Mouse (Mus musculus) heart, postnatal 0 days (tissue): Measurements from ENCODE around the gene Shoc2. TPM values are rescaled to one million over a fixed set of nuclear protein-coding genes. Genes with fewer than 3 reads are reported as not detected.

Source experiments
- ATAC-seq: fragments of 200-750 bp; cut with Nextera tagmentation; 2 replicates; pipeline ENCODE4 v1.8.0; 2017; ENCODE audit warnings: low read depth, moderate number of reproducible peaks, moderate library complexity; ENCODE audit not compliant: insufficient read depth
- DNase-seq: peaks from one replicate; pipeline ENCODE4 v3.0.0-alpha.2; 2016; ENCODE audit warnings: low spot score
- H3K27ac ChIP-seq: fragments of 300-500 bp; sonication (generic); 2 replicates; pipeline ENCODE4 v1.5.1; 2014; ENCODE audit warnings: low read depth, mild to moderate bottlenecking
- H3K27me3 ChIP-seq: fragments of 300-500 bp; sonication (generic); 2 replicates; pipeline ENCODE4 v1.6.1; 2014; ENCODE audit warnings: low read length, mixed read lengths; ENCODE audit not compliant: control insufficient read depth, insufficient read depth
- H3K36me3 ChIP-seq: fragments of 300-500 bp; sonication (generic); replicated peaks from 2 replicates; pipeline ENCODE4 v1.6.1; 2014; ENCODE audit warnings: low read length, mixed read lengths; ENCODE audit not compliant: control insufficient read depth, insufficient read depth
- H3K4me1 ChIP-seq: fragments of 300-500 bp; sonication (generic); 2 replicates; pipeline ENCODE4 v1.6.1; 2014; ENCODE audit warnings: antibody characterized with exemption; ENCODE audit not compliant: control insufficient read depth, insufficient read depth
- H3K4me2 ChIP-seq: fragments of 300-500 bp; sonication (generic); 2 replicates; pipeline ENCODE4 v1.6.1; 2014; ENCODE audit warnings: low read depth, mild to moderate bottlenecking, low read length, moderate library complexity
- H3K4me3 ChIP-seq: fragments of 300-500 bp; sonication (generic); 2 replicates; pipeline ENCODE4 v1.5.1; 2014; ENCODE audit warnings: low read depth, low read length
- H3K9ac ChIP-seq: fragments of 300-500 bp; sonication (generic); replicated peaks from 2 replicates; pipeline ENCODE4 v1.6.1; 2014; ENCODE audit warnings: low read depth, low read length, mixed read lengths
- H3K9me3 ChIP-seq: fragments of 300-500 bp; sonication (generic); replicated peaks from 2 replicates; pipeline ENCODE4 v1.6.1; 2016; ENCODE audit warnings: low read length; ENCODE audit not compliant: control insufficient read depth
- CTCF ChIP-seq: IDR thresholded peaks from 2 replicates; pipeline ENCODE4 v1.5.1; 2016; ENCODE audit warnings: antibody characterized with exemption, control low read depth, low read depth
- EP300 ChIP-seq: IDR thresholded peaks from 2 replicates; pipeline ENCODE4 v1.6.1; 2016; ENCODE audit warnings: antibody characterized with exemption, low read depth
- WGBS: fragments of 180-500 bp; shearing (Covaris S2); extraction: QIAGEN DNeasy Blood & Tissue Kit; methylation state at CpG from one replicate; pipeline ENCODE4 v1.1.7; 2014; 5-methylcytosine and 5-hydroxymethylcytosine counted together
- polyA plus RNA-seq: library from polyadenylated mRNA; unstranded; fragments of >200 nt; fragmentation: Nextera tagmentation; extraction: Ambion mirVana; gene quantifications from 2 replicates; pipeline ENCODE4 v1.2.1, GENCODE M21; 2015
- total RNA-seq: library from RNA; depleted of rRNA; stranded (reverse); fragments of >200 nt; gene quantifications from 2 replicates; pipeline ENCODE4 v1.2.3, GENCODE M21; 2014; ENCODE audit warnings: low replicate concordance

Shoc2 gene
- total and polyA plus RNA-seq, 2 experiments from 2014 or later = 20.1 to 38.0 TPM

DNA sequence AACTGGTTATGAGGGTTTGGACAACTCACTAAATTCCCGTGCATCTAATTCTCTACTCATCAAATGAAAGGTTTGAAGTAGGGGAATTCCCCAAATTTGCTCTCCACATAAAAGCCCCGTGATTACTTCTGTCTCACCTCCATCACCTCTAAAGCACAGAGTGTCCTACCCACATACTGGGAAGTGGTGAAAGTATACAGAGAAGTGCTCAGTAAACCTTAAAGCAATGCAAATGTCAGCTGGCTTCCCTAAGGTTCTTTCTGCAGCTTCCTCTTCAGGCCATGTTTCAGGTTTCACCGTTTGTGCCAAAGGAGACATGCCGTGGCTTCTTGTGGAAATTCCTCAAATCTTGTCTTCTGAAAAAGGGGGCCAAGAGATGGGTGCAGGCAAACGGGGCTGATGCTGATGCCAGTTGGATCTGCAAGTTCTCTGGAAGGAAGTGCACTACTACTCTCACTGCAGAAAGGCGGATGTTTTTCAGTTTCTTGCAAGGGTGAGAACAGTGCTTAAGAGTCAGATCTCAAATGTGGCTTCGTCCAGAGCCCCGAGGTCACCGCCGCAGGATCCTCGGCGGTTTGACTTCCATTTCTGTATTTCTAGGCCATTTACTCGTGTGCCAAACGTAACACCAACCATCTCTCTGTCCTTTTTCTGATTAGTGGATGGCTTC, 44.0 kb upstream of the Shoc2 start:
- H3K9me3 ChIP-seq = no peaks in the 10 kb centered on the region
- no peak overlapping the region for H3K9ac ChIP-seq
- ATAC-seq = no peak
- 75% methylated on average over 14 of the region's 14 CpGs for WGBS
- TF ChIP-seq EP300 (no peak), CTCF (no peak)
- no peak overlapping the region for H3K4me3 ChIP-seq
- H3K27ac ChIP-seq = no peak overlapping the region
- H3K36me3 ChIP-seq = no peaks in the 10 kb centered on the region
- no peaks in the 10 kb centered on the region for H3K27me3 ChIP-seq
- DNase-seq = no peak
- no peak overlapping the region for H3K4me2 ChIP-seq
- H3K4me1 ChIP-seq = peaks cover 29% of the 10 kb centered on the region

DNA sequence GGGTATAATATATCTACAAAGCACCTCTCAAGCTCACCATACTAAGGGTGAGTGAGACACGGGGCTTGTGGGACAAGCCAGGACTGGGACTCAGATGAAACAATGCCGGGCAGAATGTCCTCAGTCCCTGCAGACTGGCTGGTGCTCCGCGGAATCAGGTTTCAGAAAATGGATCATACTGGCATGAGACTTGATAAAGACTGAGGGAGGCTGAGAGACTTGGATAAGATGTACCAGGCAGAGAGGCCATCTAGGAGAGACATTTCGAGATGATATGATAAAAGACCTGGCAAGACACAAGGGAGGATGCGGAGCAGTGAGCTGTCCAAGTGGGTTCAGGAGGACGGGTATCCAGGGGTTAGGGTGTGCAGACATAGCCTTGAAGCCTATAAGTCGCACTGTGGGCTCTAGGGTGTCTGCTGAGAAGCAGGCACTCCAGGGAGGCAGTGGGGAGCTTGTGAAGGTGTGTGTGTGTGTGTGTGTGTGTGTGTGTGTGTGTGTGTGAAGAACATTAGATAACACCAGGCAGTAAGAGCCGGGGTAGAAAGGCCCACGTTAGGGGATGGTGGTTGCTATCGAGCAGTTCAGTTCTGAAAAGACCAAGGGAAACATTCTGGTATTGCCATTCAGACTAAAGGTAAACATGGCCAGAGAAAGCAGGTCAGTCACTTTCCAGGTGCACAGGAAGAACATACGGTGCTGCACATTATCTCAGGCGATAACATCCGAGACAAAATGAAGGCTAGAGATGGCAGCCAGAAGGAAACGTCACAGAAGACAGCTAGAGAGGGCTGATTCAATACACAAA, 42.0 kb upstream of the Shoc2 start:
- WGBS = 33% methylated on average over 15 of the region's 15 CpGs

DNA sequence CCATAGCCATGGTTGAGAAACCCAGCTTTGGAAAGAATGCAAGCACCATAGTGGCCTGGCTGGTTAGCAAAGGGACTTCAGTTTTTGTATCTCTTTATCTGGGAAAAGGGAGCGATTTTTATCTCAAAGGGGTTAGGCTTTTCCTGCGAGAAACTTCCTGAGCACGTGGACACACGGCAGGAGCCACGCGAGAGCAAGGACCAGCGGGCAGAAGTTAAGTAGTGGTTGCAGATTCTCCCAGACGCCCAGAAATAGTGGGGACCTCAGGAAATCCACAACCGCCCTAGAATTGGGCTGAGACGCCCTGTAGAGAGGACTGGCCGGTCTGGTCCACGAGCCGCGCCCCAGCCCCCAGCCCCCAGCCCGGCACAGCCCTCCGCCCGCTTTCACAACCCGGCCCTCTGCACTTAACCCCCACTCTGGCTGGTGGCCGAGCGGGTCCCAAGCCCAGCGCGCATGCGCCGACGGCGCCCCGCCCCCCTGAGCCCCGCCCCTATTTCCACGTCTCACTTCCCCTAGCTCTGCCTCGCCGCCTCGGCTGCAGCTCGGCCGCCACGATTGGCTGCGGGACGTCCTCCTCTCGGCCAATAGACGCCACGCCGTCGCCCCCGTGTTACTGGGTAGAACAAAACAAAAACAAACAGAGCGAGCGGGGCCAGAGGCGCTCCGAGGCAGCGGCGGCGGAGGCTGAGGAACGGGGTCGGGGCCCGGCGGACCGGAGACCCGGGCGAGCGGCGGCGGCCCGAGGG, 41.2 kb upstream of the Shoc2 start:
- peak overlapping the region; percentile 94 for H3K4me2 ChIP-seq
- WGBS = under 1% methylated on average over 60 of the region's 61 CpGs
- H3K27ac ChIP-seq = peak overlapping the region; percentile 94
- peaks cover 31% of the 10 kb centered on the region for H3K4me1 ChIP-seq
- no peaks in the 10 kb centered on the region for H3K9me3 ChIP-seq
- H3K4me3 ChIP-seq = peak overlapping the region; percentile 99
- H3K27me3 ChIP-seq = no peaks in the 10 kb centered on the region
- DNase-seq = peak; percentile 96
- H3K9ac ChIP-seq = peak overlapping the region; percentile 94
- ATAC-seq = peak; percentile 98
- no peaks in the 10 kb centered on the region for H3K36me3 ChIP-seq
- 0 out of 2 replicates have a peak, but pooled peaks have one; percentile 54 for TF ChIP-seq EP300
- no peak for TF ChIP-seq CTCF

More for the DNA sequence above, 42.0 kb upstream of the Shoc2 start:
- peak overlapping the region; percentile 94 for H3K9ac ChIP-seq
- no peaks in the 10 kb centered on the region for H3K27me3 ChIP-seq
- H3K27ac ChIP-seq = peak overlapping the region; percentile 94
- no peaks in the 10 kb centered on the region for H3K9me3 ChIP-seq
- peak; percentile 1; the same call in 1 of the 2 replicates for ATAC-seq
- H3K4me1 ChIP-seq = peaks cover 33% of the 10 kb centered on the region
- H3K4me3 ChIP-seq = peak overlapping the region; percentile 99
- TF ChIP-seq EP300 = no peak
- no peak for TF ChIP-seq CTCF
- H3K36me3 ChIP-seq = no peaks in the 10 kb centered on the region
- H3K4me2 ChIP-seq = peak overlapping the region; percentile 94
- no peak for DNase-seq

DNA sequence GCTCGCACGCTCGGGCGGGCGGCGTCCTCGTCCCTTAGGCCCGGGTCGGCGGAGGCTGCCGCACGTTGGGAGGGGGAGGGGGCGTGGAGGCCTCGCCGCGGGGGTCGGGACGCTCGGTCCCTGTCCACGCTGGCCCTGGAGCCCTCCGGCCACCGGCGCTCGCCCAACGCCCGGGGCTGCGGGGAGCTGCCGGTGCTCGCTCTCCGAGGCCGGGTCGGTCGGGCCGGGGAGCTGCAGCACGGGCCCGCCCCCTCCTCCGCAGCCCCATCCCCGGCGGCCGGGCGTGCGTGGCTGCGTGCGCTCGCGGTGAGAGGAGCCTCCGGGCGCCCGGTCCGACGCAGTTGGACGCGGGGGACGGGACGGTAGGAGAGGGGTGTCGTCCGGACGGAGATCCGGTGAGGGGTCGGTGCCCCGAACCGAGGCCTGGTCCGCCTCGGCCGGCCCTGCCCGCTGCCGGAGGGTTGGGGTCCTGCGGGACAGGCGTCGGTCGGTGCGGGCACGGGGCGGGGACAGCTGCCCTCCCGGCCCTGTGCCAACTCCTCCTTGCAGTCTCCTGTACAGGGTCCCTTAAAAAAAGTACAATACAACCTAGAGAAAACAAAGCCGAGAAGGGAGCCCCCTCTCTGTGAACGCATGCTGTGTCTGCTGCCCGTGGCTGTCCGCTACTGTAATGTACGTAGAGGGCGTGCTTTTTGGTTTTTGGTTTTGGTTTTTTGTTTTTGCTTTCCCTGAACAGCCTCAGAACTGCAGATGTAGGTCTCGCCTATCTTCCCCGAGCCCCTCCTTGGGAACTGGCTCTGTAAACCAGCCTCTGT, 40.4 kb upstream of the Shoc2 start:
- peak overlapping the region; percentile 92 for H3K27ac ChIP-seq
- no peaks in the 10 kb centered on the region for H3K36me3 ChIP-seq
- H3K9ac ChIP-seq = peak overlapping the region; percentile 94
- H3K27me3 ChIP-seq = no peaks in the 10 kb centered on the region
- WGBS = under 1% methylated on average over 64 of the region's 83 CpGs
- peak overlapping the region; percentile 99 for H3K4me3 ChIP-seq
- peaks cover 25% of the 10 kb centered on the region for H3K4me1 ChIP-seq
- no peaks in the 10 kb centered on the region for H3K9me3 ChIP-seq
- peak overlapping the region; percentile 94 for H3K4me2 ChIP-seq
- ATAC-seq = peak; percentile 53
- peak; percentile 46 for DNase-seq
- TF ChIP-seq CTCF = peak; percentile 41
- TF ChIP-seq EP300 = no peak
